Mouse (Mus musculus) c-Kit-positive CD71-negative TER-119-negative erythroid progenitor cells, embryonic 14.5 days (primary cell): ENCODE measurements around the gene Sema3c.
A peak's percentile ranks its signal among the peaks of the same experiment; 100 is the strongest.

Source experiments
- DNase-seq: peaks from one replicate; pipeline ENCODE4 v3.0.0-alpha.2; 2013; ENCODE audit warnings: low read depth

Gene Sema3c

GRCm38 (mm10) chr5:17776571-17776970, 202.5 kb downstream of the Sema3c start:
- DNase-seq: peak; percentile 87
